Comparison of ENCODE assay signal across 29 mouse cellular contexts in the genomic region with DNA sequence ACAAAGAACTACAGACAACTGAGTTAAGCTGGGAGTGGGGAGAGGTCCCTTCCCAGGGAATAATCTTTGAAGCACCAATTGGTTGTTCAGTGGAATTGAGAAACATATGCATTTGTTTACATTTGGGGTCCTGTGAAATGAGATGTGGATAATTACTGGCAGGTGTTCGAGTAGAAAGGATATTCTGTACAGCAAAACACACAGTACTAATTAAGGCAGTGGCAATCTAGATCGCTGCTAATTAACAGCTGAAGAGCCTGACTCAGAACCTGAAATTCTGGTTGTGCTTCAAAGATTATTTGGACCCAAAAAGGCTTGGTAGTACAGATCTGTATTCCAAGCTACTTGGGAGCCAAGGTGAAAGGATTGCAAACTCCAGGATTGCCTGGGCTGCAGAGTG. TPM values are rescaled to one million over a fixed set of nuclear protein-coding genes. Genes with fewer than 3 reads are reported as not detected.
DNase-seq lines count a peak whose midpoint lies in the region; ATAC-seq lines count a peak whose summit lies in the region.
"Had no signal": no experiment of that assay in that cellular context is flagged by ENCODE, and none has a peak within 500 bp of the region (broad histone marks: within the 10 kb centered on the region; RNA-seq: fewer than 3 reads in every experiment).

No protein-coding gene starts in this region.

- H3K4me2 ChIP-seq in hindbrain, embryonic 14.5 days (replicated peaks) = no peak overlapping the region
- no peak overlapping the region for H3K4me2 ChIP-seq in hindbrain, embryonic 13.5 days
- H3K4me2 ChIP-seq in midbrain, embryonic 11.5 days = no peak overlapping the region
- H3K4me2 ChIP-seq in midbrain, embryonic 14.5 days (ENCODE audit: low read length) = no peak overlapping the region
- no peak overlapping the region for H3K4me2 ChIP-seq in forebrain, embryonic 13.5 days
- H3K4me2 ChIP-seq: heart, embryonic 15.5 days; liver, embryonic 13.5 days; lung, embryonic 15.5 days had no signal

- no peaks in the 10 kb centered on the region for H3K27me3 ChIP-seq in hindbrain, embryonic 14.5 days (ENCODE audit: control insufficient read depth, insufficient read depth, low read length)
- H3K27me3 ChIP-seq in hindbrain, embryonic 13.5 days = no peaks in the 10 kb centered on the region
- no peaks in the 10 kb centered on the region for H3K27me3 ChIP-seq in midbrain, embryonic 11.5 days (ENCODE audit: control insufficient read depth, insufficient read depth, low read length)
- no peaks in the 10 kb centered on the region for H3K27me3 ChIP-seq in midbrain, embryonic 14.5 days (ENCODE audit: control insufficient read depth, insufficient read depth, low read length)
- H3K27me3 ChIP-seq in forebrain, embryonic 13.5 days = no peaks in the 10 kb centered on the region
- H3K27me3 ChIP-seq: CH12.LX; heart, embryonic 15.5 days; liver, embryonic 13.5 days; lung, embryonic 15.5 days had no signal

- no peaks in the 10 kb centered on the region for H3K36me3 ChIP-seq in hindbrain, embryonic 14.5 days (replicated peaks; ENCODE audit: control insufficient read depth, insufficient read depth)
- H3K36me3 ChIP-seq in hindbrain, embryonic 13.5 days = no peaks in the 10 kb centered on the region
- no peaks in the 10 kb centered on the region for H3K36me3 ChIP-seq in midbrain, embryonic 11.5 days (ENCODE audit: control insufficient read depth, insufficient read depth, low read length)
- H3K36me3 ChIP-seq in midbrain, embryonic 14.5 days (ENCODE audit: control insufficient read depth, insufficient read depth, low read length) = no peaks in the 10 kb centered on the region
- no peaks in the 10 kb centered on the region for H3K36me3 ChIP-seq in forebrain, embryonic 13.5 days (ENCODE audit: poor library complexity, severe bottlenecking)
- H3K36me3 ChIP-seq: G1E; heart, embryonic 15.5 days; limb, embryonic 10.5 days; liver, embryonic 13.5 days; lung, embryonic 15.5 days had no signal

- no peak overlapping the region for H3K4me3 ChIP-seq in hindbrain, embryonic 14.5 days (replicated peaks; ENCODE audit: low read length)
- no peak overlapping the region for H3K4me3 ChIP-seq in hindbrain, embryonic 13.5 days
- H3K4me3 ChIP-seq in midbrain, embryonic 11.5 days (ENCODE audit: low read depth, low read length) = no peak overlapping the region
- H3K4me3 ChIP-seq in midbrain, embryonic 14.5 days (replicated peaks; ENCODE audit: low read depth, low read length) = no peak overlapping the region
- H3K4me3 ChIP-seq in forebrain, embryonic 13.5 days = no peak overlapping the region
- H3K4me3 ChIP-seq: heart, embryonic 15.5 days; layer of hippocampus, adult 2 months; limb, embryonic 10.5 days; liver, embryonic 13.5 days; lung, embryonic 15.5 days; myocyte had no signal

- 0 out of 2 replicates have a peak, but pooled peaks have one; percentile 31 for ATAC-seq in hindbrain, embryonic 14.5 days (ENCODE audit: low FRiP score)
- no peak for ATAC-seq in hindbrain, embryonic 13.5 days (ENCODE audit: low FRiP score)
- ATAC-seq in midbrain, embryonic 11.5 days (ENCODE audit: low FRiP score) = no peak
- ATAC-seq in midbrain, embryonic 14.5 days (ENCODE audit: low FRiP score, low TSS enrichment) = no peak
- ATAC-seq in forebrain, embryonic 13.5 days = peak; percentile 70
- ATAC-seq: inflammation-experienced regulatory T-cells, adult 6 months; midbrain, embryonic 16.5 days; Patski had no signal

- no peak overlapping the region for H3K9ac ChIP-seq in hindbrain, embryonic 14.5 days
- H3K9ac ChIP-seq in hindbrain, embryonic 13.5 days = no peak overlapping the region
- H3K9ac ChIP-seq in midbrain, embryonic 11.5 days (ENCODE audit: low read length) = no peak overlapping the region
- no peak overlapping the region for H3K9ac ChIP-seq in midbrain, embryonic 14.5 days (replicated peaks; ENCODE audit: low read length)
- H3K9ac ChIP-seq in forebrain, embryonic 13.5 days = no peak overlapping the region
- H3K9ac ChIP-seq: heart, embryonic 15.5 days; liver, embryonic 13.5 days; lung, embryonic 15.5 days had no signal

- no peaks in the 10 kb centered on the region for H3K9me3 ChIP-seq in hindbrain, embryonic 14.5 days (ENCODE audit: control insufficient read depth, low read length)
- H3K9me3 ChIP-seq in hindbrain, embryonic 13.5 days = no peaks in the 10 kb centered on the region
- H3K9me3 ChIP-seq in midbrain, embryonic 11.5 days (ENCODE audit: control insufficient read depth, low read length) = no peaks in the 10 kb centered on the region
- no peaks in the 10 kb centered on the region for H3K9me3 ChIP-seq in midbrain, embryonic 14.5 days (ENCODE audit: control insufficient read depth, low read length)
- H3K9me3 ChIP-seq in forebrain, embryonic 13.5 days (replicated peaks) = no peaks in the 10 kb centered on the region
- H3K9me3 ChIP-seq: G1E; heart, embryonic 15.5 days; limb, embryonic 10.5 days; liver, embryonic 13.5 days; lung, embryonic 15.5 days had no signal

- H3K27ac ChIP-seq in hindbrain, embryonic 14.5 days = no peak overlapping the region
- no peak overlapping the region for H3K27ac ChIP-seq in hindbrain, embryonic 13.5 days
- no peak overlapping the region for H3K27ac ChIP-seq in midbrain, embryonic 11.5 days (ENCODE audit: low read depth, low read length)
- H3K27ac ChIP-seq in midbrain, embryonic 14.5 days (replicated peaks; ENCODE audit: low read depth, low read length) = no peak overlapping the region
- no peak overlapping the region for H3K27ac ChIP-seq in forebrain, embryonic 13.5 days
- H3K27ac ChIP-seq: heart, embryonic 15.5 days; layer of hippocampus, adult 2 months; limb, embryonic 10.5 days; lung, embryonic 15.5 days had no signal

- 58% methylated on average over 2 of the region's 2 CpGs for WGBS in hindbrain, embryonic 14.5 days
- WGBS in hindbrain, embryonic 13.5 days = 57% methylated on average over 2 of the region's 2 CpGs
- 62% methylated on average over 2 of the region's 2 CpGs for WGBS in midbrain, embryonic 11.5 days
- 76% methylated on average over 2 of the region's 2 CpGs for WGBS in midbrain, embryonic 14.5 days
- 15% methylated on average over 2 of the region's 2 CpGs for WGBS in forebrain, embryonic 13.5 days

- DNase-seq in hindbrain, embryonic 14.5 days (ENCODE audit: low spot score) = no peak
- DNase-seq in midbrain, embryonic 11.5 days (ENCODE audit: low spot score, missing footprints) = peak; percentile 69
- no peak for DNase-seq in midbrain, embryonic 14.5 days
- peak; percentile 84 for DNase-seq in retina, postnatal 1 day
- no peak for DNase-seq in thymus, postnatal 25 days
- DNase-seq in cerebellum, postnatal 25 days = no peak
- DNase-seq: adrenal gland, adult 2 months; B cell, adult 2 months; cerebellum, adult 2 months; cerebellum, postnatal 36 days; embryo, embryonic 11 days; heart, postnatal 4 days; kidney, adult 9 months; kidney, postnatal 14 days; liver, embryonic 13.5 days; lung, postnatal 4 days; right cerebral cortex, postnatal 14 days had no signal

- no peaks in the 10 kb centered on the region for H3K4me1 ChIP-seq in hindbrain, embryonic 14.5 days (replicated peaks; ENCODE audit: control insufficient read depth, insufficient read depth, low read length)
- peaks cover 8% of the 10 kb centered on the region; the same call in 1 of the 2 replicates for H3K4me1 ChIP-seq in hindbrain, embryonic 13.5 days (replicated peaks)
- 0 out of 2 replicates have a peak, but pooled peaks cover 3% of the 10 kb centered on the region for H3K4me1 ChIP-seq in midbrain, embryonic 11.5 days (ENCODE audit: control insufficient read depth, insufficient read depth, low read length)
- H3K4me1 ChIP-seq in midbrain, embryonic 14.5 days (ENCODE audit: control insufficient read depth, insufficient read depth, low read length) = no peaks in the 10 kb centered on the region
- H3K4me1 ChIP-seq in forebrain, embryonic 13.5 days = peaks cover 27% of the 10 kb centered on the region
- H3K4me1 ChIP-seq: heart, embryonic 15.5 days; liver, embryonic 13.5 days; lung, embryonic 15.5 days had no signal

RNA-seq across cellular contexts. Expression of a gene that starts 47.7 kb away (rescaled TPM):
- 24.3 and 25.8 TPM in 2 replicates for polyA plus RNA-seq in hindbrain, embryonic 14.5 days (2014; fragmentation: Nextera tagmentation; extraction: Ambion mirVana)
- 23.1 and 23.3 TPM in 2 replicates for polyA plus RNA-seq in hindbrain, embryonic 13.5 days (2015; fragmentation: Nextera tagmentation; extraction: Ambion mirVana)
- 29.1 and 31.7 TPM in 2 replicates for polyA plus RNA-seq in midbrain, embryonic 11.5 days (2014; fragmentation: Nextera tagmentation; extraction: Ambion mirVana)
- 14.2 and 21.1 TPM in 2 replicates for polyA plus RNA-seq in midbrain, embryonic 14.5 days (2014; fragmentation: Nextera tagmentation; extraction: Ambion mirVana)
- polyA plus RNA-seq in forebrain, embryonic 13.5 days (2015; fragmentation: Nextera tagmentation; extraction: Ambion mirVana) = 23.7 and 23.9 TPM in 2 replicates

RNA-seq across cellular contexts. Expression of a gene that starts 55.6 kb away (rescaled TPM):
- 13.1 and 14.1 TPM in 2 replicates for polyA plus RNA-seq in hindbrain, embryonic 14.5 days (2014; fragmentation: Nextera tagmentation; extraction: Ambion mirVana)
- polyA plus RNA-seq in hindbrain, embryonic 13.5 days (2015; fragmentation: Nextera tagmentation; extraction: Ambion mirVana) = 13.9 and 14.2 TPM in 2 replicates
- 23.6 and 23.8 TPM in 2 replicates for polyA plus RNA-seq in midbrain, embryonic 11.5 days (2014; fragmentation: Nextera tagmentation; extraction: Ambion mirVana)
- polyA plus RNA-seq in midbrain, embryonic 14.5 days (2014; fragmentation: Nextera tagmentation; extraction: Ambion mirVana) = 11.9 and 14.9 TPM in 2 replicates
- polyA plus RNA-seq in forebrain, embryonic 13.5 days (2015; fragmentation: Nextera tagmentation; extraction: Ambion mirVana) = 18.4 and 19.6 TPM in 2 replicates

Comparison
In these comparisons a context has a peak if more than half of its experiments do, and no peak if none do; other contexts are left out.
1. ATAC-seq: peak in hindbrain, embryonic 14.5 days (single experiment) and forebrain, embryonic 13.5 days (single experiment); none in hindbrain, embryonic 13.5 days (single experiment), midbrain, embryonic 11.5 days (single experiment) and midbrain, embryonic 14.5 days (single experiment).
2. DNase-seq: peak in midbrain, embryonic 11.5 days (single experiment) and retina, postnatal 1 day (single experiment); none in hindbrain, embryonic 14.5 days (single experiment), midbrain, embryonic 14.5 days (single experiment), thymus, postnatal 25 days (single experiment) and cerebellum, postnatal 25 days (0 of 2).